Mouse (Mus musculus) MEL (cell line): ENCODE results near the gene Npnt. TPM values are rescaled to one million over a fixed set of nuclear protein-coding genes. Genes with fewer than 3 reads are reported as not detected.

Experiments
- DNase-seq: peaks from one replicate; pipeline ENCODE4 v3.0.0; 2011; ENCODE audit warnings: low read depth, low spot score
- H3K27ac ChIP-seq: 2 replicates; pipeline ENCODE4 v1.5.1; 2012; ENCODE audit warnings: low read depth, mild to moderate bottlenecking, control low read depth, low read length, moderate library complexity; ENCODE audit not compliant: control insufficient read depth
- H3K27me3 ChIP-seq, 2 experiments: fragments of 150-350 bp in 1 of 2; sonication (generic) in 1 of 2; 2 replicates each; pipeline ENCODE4 v1.6.1; 2012; ENCODE audit warnings: low read length in 2 of 2, mild to moderate bottlenecking in 2 of 2, improper control_type of control experiment in 1 of 2, moderate library complexity in 1 of 2; ENCODE audit not compliant: insufficient read depth in 2 of 2, control insufficient read depth in 1 of 2
- H3K36me3 ChIP-seq, 2 experiments: 2 replicates each; pipeline ENCODE4 v1.6.1; 2012 to 2014; ENCODE audit warnings: low read length in 2 of 2, improper control_type of control experiment in 1 of 2, inconsistent platforms in 1 of 2, mild to moderate bottlenecking in 1 of 2; ENCODE audit not compliant: insufficient read depth in 2 of 2, control insufficient read depth in 1 of 2
- H3K4me1 ChIP-seq, 2 experiments: fragments of 150-350 bp in 1 of 2; sonication (generic) in 1 of 2; 2 replicates each; pipeline ENCODE4 v1.6.1; 2012; ENCODE audit warnings: low read length in 2 of 2, improper control_type of control experiment in 1 of 2, mild to moderate bottlenecking in 1 of 2; ENCODE audit not compliant: insufficient read depth in 2 of 2, control insufficient read depth in 1 of 2
- H3K4me3 ChIP-seq, 2 experiments: fragments of 150-350 bp in 1 of 2; sonication (generic) in 1 of 2; 2 replicates each; pipeline ENCODE4 v1.5.1; 2012; ENCODE audit warnings: low read depth in 2 of 2, low read length in 2 of 2, mild to moderate bottlenecking in 2 of 2, moderate library complexity in 2 of 2, control low read depth in 1 of 2, improper control_type of control experiment in 1 of 2; ENCODE audit not compliant: control insufficient read depth in 1 of 2, insufficient read depth in 1 of 2
- H3K79me2 ChIP-seq: 2 replicates; pipeline ENCODE4 v1.6.1; 2012; ENCODE audit warnings: mild to moderate bottlenecking, low read length, moderate library complexity; ENCODE audit not compliant: control insufficient read depth, poor library complexity, insufficient read depth
- H3K9ac ChIP-seq: 2 replicates; pipeline ENCODE4 v1.6.1; 2012; ENCODE audit warnings: low read depth, mild to moderate bottlenecking, control low read depth, low read length, moderate library complexity; ENCODE audit not compliant: control insufficient read depth, poor library complexity, severe bottlenecking
- H3K9me3 ChIP-seq: fragments of 150-350 bp; sonication (generic); replicated peaks from 2 replicates; pipeline ENCODE4 v1.6.1; 2012; ENCODE audit warnings: mild to moderate bottlenecking, low read length, improper control_type of control experiment, moderate library complexity; ENCODE audit not compliant: insufficient read depth
- CHD1 ChIP-seq: IDR thresholded peaks from 2 replicates; pipeline ENCODE4 v1.6.1; 2012; ENCODE audit warnings: low read depth, mild to moderate bottlenecking, inconsistent platforms, low read length, improper control_type of control experiment
- GABPA ChIP-seq: IDR thresholded peaks from 2 replicates; pipeline ENCODE4 v1.6.1; 2012; ENCODE audit warnings: low read depth, mild to moderate bottlenecking, inconsistent platforms, low read length, improper control_type of control experiment, moderate library complexity
- KAT2A ChIP-seq: conservative IDR thresholded peaks from 2 replicates; pipeline ENCODE4 v1.6.1; 2012; ENCODE audit warnings: low read depth, low read length, improper control_type of control experiment, inconsistent platforms
- MAFK ChIP-seq: IDR thresholded peaks from 2 replicates; pipeline ENCODE4 v1.6.1; 2011; ENCODE audit warnings: low read depth, mild to moderate bottlenecking, low read length, improper control_type of control experiment, borderline replicate concordance
- MAX ChIP-seq: IDR thresholded peaks from 2 replicates; pipeline ENCODE4 v1.6.1; 2011; ENCODE audit warnings: low read length, improper control_type of control experiment
- MAZ ChIP-seq: IDR thresholded peaks from 2 replicates; pipeline ENCODE4 v1.6.1; 2012; ENCODE audit warnings: low read depth, mild to moderate bottlenecking, inconsistent platforms, low read length, improper control_type of control experiment
- MXI1 ChIP-seq: IDR thresholded peaks from 2 replicates; pipeline ENCODE4 v1.6.1; 2011; ENCODE audit warnings: mild to moderate bottlenecking, low read depth, low read length, improper control_type of control experiment
- MYC ChIP-seq: IDR thresholded peaks from 2 replicates; pipeline ENCODE4 v1.6.1; 2011; ENCODE audit warnings: low read depth, mild to moderate bottlenecking, low read length, improper control_type of control experiment, moderate library complexity
- NELFE ChIP-seq: IDR thresholded peaks from 2 replicates; pipeline ENCODE4 v1.6.1; 2011; ENCODE audit warnings: low read depth, low read length, improper control_type of control experiment
- POLR2AphosphoS5 ChIP-seq: IDR thresholded peaks from 2 replicates; pipeline ENCODE4 v1.6.1; 2012; ENCODE audit warnings: low read depth, borderline replicate concordance, mild to moderate bottlenecking, inconsistent platforms, low read length, moderate library complexity, mixed read lengths
- RAD21 ChIP-seq: IDR thresholded peaks from 2 replicates; pipeline ENCODE4 v1.6.1; 2011; ENCODE audit warnings: mild to moderate bottlenecking, low read depth, low read length, improper control_type of control experiment
- SMC3 ChIP-seq: IDR thresholded peaks from 2 replicates; pipeline ENCODE4 v1.6.1; 2011; ENCODE audit warnings: low read depth, low read length, improper control_type of control experiment
- TCF12 ChIP-seq: IDR thresholded peaks from 2 replicates; pipeline ENCODE4 v1.6.1; 2014; ENCODE audit warnings: low read depth, mild to moderate bottlenecking, inconsistent platforms, low read length, improper control_type of control experiment, moderate library complexity
- USF1 ChIP-seq: IDR thresholded peaks from 2 replicates; pipeline ENCODE4 v1.6.1; 2014; ENCODE audit warnings: low read depth, mild to moderate bottlenecking, inconsistent platforms, low read length, improper control_type of control experiment, moderate library complexity
- USF2 ChIP-seq, 2 experiments: IDR thresholded peaks; 2 replicates each; pipeline ENCODE4 v1.6.1; 2011 to 2012; ENCODE audit warnings: improper control_type of control experiment in 2 of 2, low read length in 2 of 2, borderline replicate concordance in 1 of 2, inconsistent platforms in 1 of 2, low read depth in 1 of 2, mild to moderate bottlenecking in 1 of 2; ENCODE audit not compliant: insufficient read depth in 1 of 2
- ZC3H11A ChIP-seq: IDR thresholded peaks from 2 replicates; pipeline ENCODE4 v1.6.1; 2012; ENCODE audit warnings: low read depth, mild to moderate bottlenecking, inconsistent platforms, low read length, improper control_type of control experiment
- polyA plus RNA-seq, 2 experiments: library from polyadenylated mRNA; stranded (reverse) in 1 of 2; unstranded in 1 of 2; fragments of >175 nt in 1 of 2; fragments of >200 nt in 1 of 2; gene quantifications; 2 replicates each; pipeline versions ENCODE4 v1.2.1 to v1.2.4; 2012; ENCODE audit warnings: low replicate concordance in 2 of 2, low read depth in 1 of 2; ENCODE audit not compliant: insufficient read length in 2 of 2, insufficient read depth in 1 of 2, missing spikeins in 1 of 2
- total RNA-seq: library from RNA; depleted of rRNA; stranded (reverse); fragments of 300-350 nt; gene quantifications from 2 replicates; pipeline ENCODE4 v1.2.3, GENCODE M21; 2012

The Npnt gene
- total and polyA plus RNA-seq, 3 experiments: 0.06 TPM; not detected in 2

- DNase-seq: no peak
- H3K9me3 ChIP-seq: no peaks in the 10 kb centered on the region
- TF ChIP-seq USF2 (IDR thresholded peaks at IDR 0.05; ENCODE audit: borderline replicate concordance in 1 of 2, insufficient read depth in 1 of 2, low read depth in 1 of 2, low read length in 2 of 2): no peak
- no peak for TF ChIP-seq GABPA
- TF ChIP-seq NELFE: no peak
- TF ChIP-seq TCF12: no peak
- TF ChIP-seq SMC3: no peak
- no peak overlapping the region for H3K9ac ChIP-seq
- H3K36me3 ChIP-seq: no peaks in the 10 kb centered on the region
- no peaks in the 10 kb centered on the region; a peak in 2 of 4 replicates for H3K4me1 ChIP-seq
- peaks cover 2 to 3% of the 10 kb centered on the region in 2 experiments; a peak in 3 of 4 replicates for H3K27me3 ChIP-seq
- H3K4me3 ChIP-seq: no peak overlapping the region
- no peaks in the 10 kb centered on the region for H3K79me2 ChIP-seq
- H3K27ac ChIP-seq: no peak overlapping the region
Measured at GRCm38 (mm10) chr3:132870079-132870478, 80.0 kb downstream of the Npnt start.

- peaks cover 0 to 3% of the 10 kb centered on the region in 2 experiments; a peak in 2 of 4 replicates for H3K36me3 ChIP-seq
- H3K4me1 ChIP-seq: peaks cover 5 to 10% of the 10 kb centered on the region in 2 experiments
- no peaks in the 10 kb centered on the region for H3K79me2 ChIP-seq
- no peaks in the 10 kb centered on the region; a peak in 1 of 4 replicates for H3K27me3 ChIP-seq
- no peak overlapping the region for H3K9ac ChIP-seq
- DNase-seq: no peak
- H3K27ac ChIP-seq: no peak overlapping the region
- H3K4me3 ChIP-seq: no peak overlapping the region
- TF ChIP-seq MYC (no peak), SMC3 (no peak), MAZ (no peak), CHD1 (no peak), MXI1 (no peak), GABPA (no peak), RAD21 (no peak), MAX (no peak), USF1 (no peak), USF2 (IDR thresholded peaks at IDR 0.05; ENCODE audit: borderline replicate concordance in 1 of 2, insufficient read depth in 1 of 2, low read depth in 1 of 2, low read length in 2 of 2) (no peak), ZC3H11A (no peak), KAT2A (no peak), MAFK (no peak), POLR2AphosphoS5 (no peak)
- no peaks in the 10 kb centered on the region for H3K9me3 ChIP-seq
Measured at GRCm38 (mm10) chr3:132868838-132869237, 81.3 kb downstream of the Npnt start.
